Comparison of ENCODE assay signal across 7 mouse cellular contexts in the genomic region with DNA sequence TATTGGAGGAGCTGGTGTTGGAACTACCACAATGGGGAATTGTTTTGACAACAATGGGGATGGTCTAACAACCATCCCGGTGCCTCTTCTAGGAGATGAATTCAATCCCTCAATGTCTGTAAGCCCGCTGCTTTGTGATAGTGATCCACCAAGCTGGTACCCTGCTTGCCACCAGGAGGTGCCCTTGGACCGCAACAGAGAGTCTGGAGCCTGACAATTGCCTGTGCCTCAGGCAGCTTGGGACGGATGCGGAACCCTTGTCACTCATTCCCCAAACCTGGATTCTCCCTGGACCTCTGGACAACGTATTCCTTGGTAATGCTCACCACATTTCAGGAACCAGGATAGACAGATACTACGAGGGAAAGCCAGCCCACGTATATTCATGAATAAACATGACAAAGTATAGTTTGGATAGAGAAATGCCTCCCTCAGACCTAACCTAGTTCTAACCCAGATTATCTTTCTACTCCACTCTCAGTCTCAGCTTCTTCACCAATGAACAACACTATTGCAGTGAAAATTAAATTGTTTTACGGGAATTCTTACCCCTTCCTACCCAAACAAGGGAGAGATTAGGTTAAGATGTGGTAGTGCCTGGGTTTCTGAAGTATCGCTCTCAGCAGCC. TPM values are rescaled to one million over a fixed set of nuclear protein-coding genes. Genes with fewer than 3 reads are reported as not detected.
A peak's percentile ranks its signal among the peaks of the same experiment; 100 is the strongest.
DNase-seq lines count a peak whose midpoint lies in the region; ATAC-seq and TF ChIP-seq lines count a peak whose summit lies in the region.

No protein-coding gene starts in this region.

- DNase-seq in adrenal gland, postnatal 14 days = peak; percentile 94
- peak; percentile 91 for DNase-seq in embryonic facial prominence, embryonic 11.5 days (ENCODE audit: low spot score)
- DNase-seq in heart, adult 18-20 months = peak; percentile 92 to 95
- peak; percentile 95 for DNase-seq in kidney, adult 2 months
- DNase-seq in spleen, adult 2 months (ENCODE audit: low read depth in 1 of 2, low spot score in 2 of 2) = peak; percentile 77 to 90

- H3K27me3 ChIP-seq in embryonic facial prominence, embryonic 11.5 days (ENCODE audit: control insufficient read depth, insufficient read depth, low read length) = no peaks in the 10 kb centered on the region
- no peaks in the 10 kb centered on the region for H3K27me3 ChIP-seq in kidney, adult 2 months (replicated peaks; ENCODE audit: control insufficient read depth, insufficient read depth, low read length)
- H3K27me3 ChIP-seq in limb, embryonic 12.5 days = no peaks in the 10 kb centered on the region
- H3K27me3 ChIP-seq in midbrain, embryonic 15.5 days (replicated peaks) = no peaks in the 10 kb centered on the region
- H3K27me3 ChIP-seq in spleen, adult 2 months (ENCODE audit: control insufficient read depth, insufficient read depth, low read length) = no peaks in the 10 kb centered on the region

- TF ChIP-seq POLR2A in kidney, adult 2 months (IDR thresholded peaks at IDR 0.05; ENCODE audit: low read depth, low read length) = no peak
- TF ChIP-seq POLR2A in spleen, adult 2 months (IDR thresholded peaks at IDR 0.05; ENCODE audit: low read depth, low read length) = no peak

- H3K9ac ChIP-seq in embryonic facial prominence, embryonic 11.5 days (replicated peaks; ENCODE audit: low read length) = peak overlapping the region; percentile 57
- peak overlapping the region; percentile 57 for H3K9ac ChIP-seq in limb, embryonic 12.5 days (replicated peaks)
- H3K9ac ChIP-seq in midbrain, embryonic 15.5 days = peak overlapping the region; percentile 62

- peak; percentile 99 for TF ChIP-seq CTCF in kidney, adult 2 months (conservative IDR thresholded peaks at IDR 0.05; ENCODE audit: insufficient read depth, insufficient read length, low read depth, low read length)
- TF ChIP-seq CTCF in spleen, adult 2 months (IDR thresholded peaks at IDR 0.05; ENCODE audit: extremely low read depth, insufficient read depth, insufficient read length, insufficient replicate concordance) = peak; percentile 97

- H3K4me3 ChIP-seq in embryonic facial prominence, embryonic 11.5 days (ENCODE audit: low read depth, low read length) = peak overlapping the region; percentile 71
- peak overlapping the region; percentile 83 for H3K4me3 ChIP-seq in kidney, adult 2 months (ENCODE audit: insufficient read depth, low read depth, low read length)
- peak overlapping the region; percentile 68 for H3K4me3 ChIP-seq in limb, embryonic 12.5 days (replicated peaks)
- peak overlapping the region; percentile 84 for H3K4me3 ChIP-seq in midbrain, embryonic 15.5 days
- peak overlapping the region; percentile 97 for H3K4me3 ChIP-seq in spleen, adult 2 months (ENCODE audit: extremely low read depth, insufficient read depth, insufficient read length)

- H3K9me3 ChIP-seq in embryonic facial prominence, embryonic 11.5 days (replicated peaks; ENCODE audit: control insufficient read depth, low read length) = no peaks in the 10 kb centered on the region
- H3K9me3 ChIP-seq in limb, embryonic 12.5 days = no peaks in the 10 kb centered on the region
- H3K9me3 ChIP-seq in midbrain, embryonic 15.5 days = no peaks in the 10 kb centered on the region

- WGBS in embryonic facial prominence, embryonic 11.5 days = 0% methylated on average over 10 of the region's 10 CpGs
- under 1% methylated on average over 10 of the region's 10 CpGs for WGBS in kidney, adult 2 months
- WGBS in limb, embryonic 12.5 days = under 1% methylated on average over 10 of the region's 10 CpGs
- 0% methylated on average over 10 of the region's 10 CpGs for WGBS in midbrain, embryonic 15.5 days
- WGBS in spleen, adult 2 months = under 1% methylated on average over 10 of the region's 10 CpGs

- no peaks in the 10 kb centered on the region for H3K4me1 ChIP-seq in embryonic facial prominence, embryonic 11.5 days (ENCODE audit: control insufficient read depth, insufficient read depth, low read length)
- peaks cover 4% of the 10 kb centered on the region; the same call in 1 of the 2 replicates for H3K4me1 ChIP-seq in kidney, adult 2 months (ENCODE audit: control insufficient read depth, insufficient read depth, low read length)
- H3K4me1 ChIP-seq in limb, embryonic 12.5 days (replicated peaks) = peaks cover 17% of the 10 kb centered on the region
- peaks cover 40% of the 10 kb centered on the region for H3K4me1 ChIP-seq in midbrain, embryonic 15.5 days
- H3K4me1 ChIP-seq in spleen, adult 2 months (ENCODE audit: control insufficient read depth, insufficient read depth, insufficient read length) = peaks cover 6% of the 10 kb centered on the region; the same call in 1 of the 2 replicates

- no peaks in the 10 kb centered on the region; the same call in 1 of the 2 replicates for H3K36me3 ChIP-seq in embryonic facial prominence, embryonic 11.5 days (replicated peaks; ENCODE audit: control insufficient read depth, insufficient read depth, low read depth, low read length)
- no peaks in the 10 kb centered on the region; the same call in 1 of the 2 replicates for H3K36me3 ChIP-seq in kidney, adult 2 months (ENCODE audit: control insufficient read depth, insufficient read depth, low read length)
- H3K36me3 ChIP-seq in limb, embryonic 12.5 days = peaks cover 19% of the 10 kb centered on the region
- peaks cover 16% of the 10 kb centered on the region for H3K36me3 ChIP-seq in midbrain, embryonic 15.5 days (replicated peaks)
- peaks cover 3% of the 10 kb centered on the region for H3K36me3 ChIP-seq in spleen, adult 2 months (ENCODE audit: control insufficient read depth, insufficient read depth, low read length)

- peak overlapping the region; percentile 51 for H3K4me2 ChIP-seq in embryonic facial prominence, embryonic 11.5 days (ENCODE audit: low read depth, low read length)
- peak overlapping the region; percentile 77 for H3K4me2 ChIP-seq in limb, embryonic 12.5 days
- peak overlapping the region; percentile 65 for H3K4me2 ChIP-seq in midbrain, embryonic 15.5 days

- ATAC-seq in embryonic facial prominence, embryonic 11.5 days (replicated peaks; ENCODE audit: insufficient number of reproducible peaks, low FRiP score, low TSS enrichment, low read depth) = peak; percentile 60
- ATAC-seq in limb, embryonic 12.5 days (ENCODE audit: insufficient number of reproducible peaks, insufficient read depth, low FRiP score, low TSS enrichment, low read depth) = no peak
- peak; percentile 84 for ATAC-seq in midbrain, embryonic 15.5 days (replicated peaks)

- peak overlapping the region; percentile 92 for H3K27ac ChIP-seq in embryonic facial prominence, embryonic 11.5 days (replicated peaks; ENCODE audit: low read depth, low read length)
- peak overlapping the region; percentile 86 for H3K27ac ChIP-seq in kidney, adult 2 months (ENCODE audit: insufficient read depth, low read depth, low read length)
- H3K27ac ChIP-seq in limb, embryonic 12.5 days = peak overlapping the region; percentile 95
- peak overlapping the region; percentile 99 for H3K27ac ChIP-seq in midbrain, embryonic 15.5 days
- peak overlapping the region; percentile 87 for H3K27ac ChIP-seq in spleen, adult 2 months (ENCODE audit: insufficient read depth, low read length)

RNA-seq across cellular contexts. Expression of gene Rbm4b, which starts 0.6 kb away (rescaled TPM):
- total RNA-seq in adrenal gland, postnatal 14 days (2021) = 13.1 and 15.2 TPM in 2 replicates
- polyA plus RNA-seq in embryonic facial prominence, embryonic 11.5 days (2014; fragmentation: Nextera tagmentation; extraction: Ambion mirVana) = 110 and 116 TPM in 2 replicates
- total RNA-seq in heart, adult 18-20 months (2021) = 1 to 10 TPM; 7.8 to 8.6 TPM
- polyA plus RNA-seq in kidney, adult 2 months (2012; rRNA removed) = 12.8 TPM in 2 replicates
- 111 and 116 TPM in 2 replicates for polyA plus RNA-seq in limb, embryonic 12.5 days (2016; fragmentation: Nextera tagmentation; extraction: Ambion mirVana)
- polyA plus RNA-seq in midbrain, embryonic 15.5 days (2015; fragmentation: Nextera tagmentation; extraction: Ambion mirVana) = 180 and 188 TPM in 2 replicates
- polyA plus RNA-seq in spleen, adult 2 months (2012; rRNA removed) = 7.4 and 8.3 TPM in 2 replicates

RNA-seq across cellular contexts. Expression of gene Rbm4, which starts 38.0 kb away (rescaled TPM):
- 57.2 and 60.3 TPM in 2 replicates for total RNA-seq in adrenal gland, postnatal 14 days (2021)
- 92.9 and 109 TPM in 2 replicates for polyA plus RNA-seq in embryonic facial prominence, embryonic 11.5 days (2014; fragmentation: Nextera tagmentation; extraction: Ambion mirVana)
- total RNA-seq in heart, adult 18-20 months (2021) = 10 to 100 TPM; 38.8 to 43.3 TPM
- 44.6 and 47.5 TPM in 2 replicates for polyA plus RNA-seq in kidney, adult 2 months (2012; rRNA removed)
- polyA plus RNA-seq in limb, embryonic 12.5 days (2016; fragmentation: Nextera tagmentation; extraction: Ambion mirVana) = 80.1 and 90.2 TPM in 2 replicates
- 98.0 and 98.6 TPM in 2 replicates for polyA plus RNA-seq in midbrain, embryonic 15.5 days (2015; fragmentation: Nextera tagmentation; extraction: Ambion mirVana)
- polyA plus RNA-seq in spleen, adult 2 months (2012; rRNA removed) = 34.6 and 40.5 TPM in 2 replicates

RNA-seq across cellular contexts. Expression of gene Sptbn2, which starts 44.7 kb away (rescaled TPM):
- total RNA-seq in adrenal gland, postnatal 14 days (2021) = 3.3 and 5.9 TPM in 2 replicates
- 5.3 and 5.4 TPM in 2 replicates for polyA plus RNA-seq in embryonic facial prominence, embryonic 11.5 days (2014; fragmentation: Nextera tagmentation; extraction: Ambion mirVana)
- total RNA-seq in heart, adult 18-20 months (2021) = under 1 TPM; 0.22 to 0.98 TPM
- 11.0 and 12.0 TPM in 2 replicates for polyA plus RNA-seq in kidney, adult 2 months (2012; rRNA removed)
- polyA plus RNA-seq in limb, embryonic 12.5 days (2016; fragmentation: Nextera tagmentation; extraction: Ambion mirVana) = 2.6 and 2.7 TPM in 2 replicates
- 35.2 and 39.8 TPM in 2 replicates for polyA plus RNA-seq in midbrain, embryonic 15.5 days (2015; fragmentation: Nextera tagmentation; extraction: Ambion mirVana)
- 0.16 and 0.20 TPM in 2 replicates for polyA plus RNA-seq in spleen, adult 2 months (2012; rRNA removed)

RNA-seq across cellular contexts. Expression of gene Gm21992, which starts 55.7 kb away (rescaled TPM):
- 23.1 and 30.8 TPM in 2 replicates for total RNA-seq in adrenal gland, postnatal 14 days (2021)
- polyA plus RNA-seq in embryonic facial prominence, embryonic 11.5 days (2014; fragmentation: Nextera tagmentation; extraction: Ambion mirVana) = 18.4 and 25.8 TPM in 2 replicates
- 10 to 100 TPM; 15.4 to 19.4 TPM for total RNA-seq in heart, adult 18-20 months (2021)
- polyA plus RNA-seq in kidney, adult 2 months (2012; rRNA removed) = 22.3 and 32.0 TPM in 2 replicates
- 36.3 and 57.2 TPM in 2 replicates for polyA plus RNA-seq in limb, embryonic 12.5 days (2016; fragmentation: Nextera tagmentation; extraction: Ambion mirVana)
- polyA plus RNA-seq in midbrain, embryonic 15.5 days (2015; fragmentation: Nextera tagmentation; extraction: Ambion mirVana) = 17.0 and 19.5 TPM in 2 replicates
- 12.0 and 15.0 TPM in 2 replicates for polyA plus RNA-seq in spleen, adult 2 months (2012; rRNA removed)

RNA-seq across cellular contexts. Expression of gene Rbm14, which starts 55.8 kb away (rescaled TPM):
- total RNA-seq in adrenal gland, postnatal 14 days (2021) = 43.5 and 45.4 TPM in 2 replicates
- polyA plus RNA-seq in embryonic facial prominence, embryonic 11.5 days (2014; fragmentation: Nextera tagmentation; extraction: Ambion mirVana) = 110 and 111 TPM in 2 replicates
- 10 to 100 TPM; 16.6 to 17.9 TPM for total RNA-seq in heart, adult 18-20 months (2021)
- 28.7 and 36.8 TPM in 2 replicates for polyA plus RNA-seq in kidney, adult 2 months (2012; rRNA removed)
- polyA plus RNA-seq in limb, embryonic 12.5 days (2016; fragmentation: Nextera tagmentation; extraction: Ambion mirVana) = 113 and 114 TPM in 2 replicates
- polyA plus RNA-seq in midbrain, embryonic 15.5 days (2015; fragmentation: Nextera tagmentation; extraction: Ambion mirVana) = 69.3 and 72.8 TPM in 2 replicates
- 50.0 and 69.3 TPM in 2 replicates for polyA plus RNA-seq in spleen, adult 2 months (2012; rRNA removed)
